Mouse (Mus musculus): ENCODE results near the gene H3f3a. TPM values are rescaled to one million over a fixed set of nuclear protein-coding genes. Genes with fewer than 3 reads are reported as not detected.
A peak's percentile ranks its signal among the peaks of the same experiment; 100 is the strongest.

Gene H3f3a
- total and polyA plus RNA-seq, 3 experiments = 571 to 1,420 (median 715) TPM

- no peak overlapping the region for H3K27ac ChIP-seq (ENCODE audit: insufficient read depth, low read depth)
- in situ Hi-C loops (cut with MboI; ENCODE audit: low pct_ligation_motif_present, low pct_unique_long_range_greater_than_20kb, low sequenced_read_pairs) = loop anchor here (25.0 kb wide), 1 partner anchor 512 kb away; the partner anchor contains the start of gene Psen2
- DNase-seq (ENCODE audit: extremely low read depth) = peak; percentile 34
- H3K36me3 ChIP-seq (replicated peaks in 1 of 2; ENCODE audit: control insufficient read depth in 1 of 2, insufficient read depth in 1 of 2, low read length in 1 of 2) = no peaks in the 10 kb centered on the region
- peaks cover 31% of the 10 kb centered on the region for H3K9me3 ChIP-seq (replicated peaks; ENCODE audit: low read length)
- TF ChIP-seq SIN3A (IDR thresholded peaks at IDR 0.05; ENCODE audit: low read length) (no peak), CTCF (conservative IDR thresholded peaks at IDR 0.05 in 1 of 2, IDR thresholded peaks at IDR 0.05 in 1 of 2; ENCODE audit: low read depth in 2 of 2, low read length in 2 of 2) (peak in 1 of 2 experiments; percentile 51; a peak in 3 of 4 replicates)
- no peak overlapping the region for H3K4me3 ChIP-seq (replicated peaks in 1 of 3; ENCODE audit: low read depth in 2 of 3, low read length in 2 of 3, poor library complexity in 1 of 3)
- no peak overlapping the region for H3K9ac ChIP-seq (ENCODE audit: insufficient read depth, low read depth)
- peaks cover 11 to 15% of the 10 kb centered on the region in 2 experiments for H3K4me1 ChIP-seq (ENCODE audit: control insufficient read depth in 1 of 2, insufficient read depth in 2 of 2)
- peaks cover 4% of the 10 kb centered on the region for H3K27me3 ChIP-seq (replicated peaks)
- H3K79me2 ChIP-seq (replicated peaks; ENCODE audit: control insufficient read depth, extremely low read depth, insufficient read depth, poor library complexity, severe bottlenecking) = no peaks in the 10 kb centered on the region
- no peak overlapping the region for H3K4me2 ChIP-seq (ENCODE audit: insufficient read depth, low read depth, poor library complexity, severe bottlenecking)
- dilution Hi-C loops (cut with MboI; ENCODE audit: extremely low pct_ligation_motif_present, extremely low pct_unique_long_range_greater_than_20kb, low sequenced_read_pairs) = no loop called here
Observed at GRCm38 (mm10) chr1:180774664-180775063, 39.1 kb downstream of the H3f3a start.

- Histone ChIP-seq H3K4me2 (ENCODE audit: insufficient read depth, low read depth, poor library complexity, severe bottlenecking) (no peak overlapping the region), H3K27ac (ENCODE audit: insufficient read depth, low read depth) (no peak overlapping the region), H3K4me1 (ENCODE audit: control insufficient read depth in 1 of 2, insufficient read depth in 2 of 2) (peaks cover 9 to 15% of the 10 kb centered on the region in 2 experiments), H3K9ac (ENCODE audit: insufficient read depth, low read depth) (no peak overlapping the region), H3K79me2 (replicated peaks; ENCODE audit: control insufficient read depth, extremely low read depth, insufficient read depth, poor library complexity, severe bottlenecking) (no peaks in the 10 kb centered on the region), H3K9me3 (replicated peaks; ENCODE audit: low read length) (peaks cover 17% of the 10 kb centered on the region), H3K27me3 (replicated peaks) (peaks cover 4% of the 10 kb centered on the region), H3K36me3 (replicated peaks in 1 of 2; ENCODE audit: control insufficient read depth in 1 of 2, insufficient read depth in 1 of 2, low read length in 1 of 2) (no peaks in the 10 kb centered on the region), H3K4me3 (replicated peaks in 1 of 3; ENCODE audit: low read depth in 2 of 3, low read length in 2 of 3, poor library complexity in 1 of 3) (no peak overlapping the region)
- in situ Hi-C loops (cut with MboI; ENCODE audit: low pct_ligation_motif_present, low pct_unique_long_range_greater_than_20kb, low sequenced_read_pairs) (loop anchor here (25.0 kb wide), 1 partner anchor 510 kb away; the partner anchor contains the start of gene Psen2), dilution Hi-C loops (cut with MboI; ENCODE audit: extremely low pct_ligation_motif_present, extremely low pct_unique_long_range_greater_than_20kb, low sequenced_read_pairs) (no loop called here)
- TF ChIP-seq MAX (IDR thresholded peaks at IDR 0.05; ENCODE audit: low read length) (no peak), NELFE (IDR thresholded peaks at IDR 0.05; ENCODE audit: low read depth, low read length) (no peak), JUN (IDR thresholded peaks at IDR 0.05; ENCODE audit: insufficient read depth, low read depth, low read length) (no peak), POLR2A (IDR thresholded peaks at IDR 0.05; ENCODE audit: low read depth, low read length) (no peak), NRF1 (IDR thresholded peaks at IDR 0.05; ENCODE audit: low read depth, low read length) (no peak)
- DNase-seq (ENCODE audit: extremely low read depth) = no peak
Observed at GRCm38 (mm10) chr1:180772291-180772690, 41.5 kb downstream of the H3f3a start.

- peaks cover 4% of the 10 kb centered on the region for H3K27me3 ChIP-seq (replicated peaks)
- H3K4me1 ChIP-seq (ENCODE audit: control insufficient read depth in 1 of 2, insufficient read depth in 2 of 2) = peaks cover 14 to 20% of the 10 kb centered on the region in 2 experiments
- no peak overlapping the region for H3K4me3 ChIP-seq (replicated peaks in 1 of 3; ENCODE audit: low read depth in 2 of 3, low read length in 2 of 3, poor library complexity in 1 of 3)
- TF ChIP-seq MYC (IDR thresholded peaks at IDR 0.05; ENCODE audit: low read depth, low read length) = no peak
- TF ChIP-seq POLR2AphosphoS2 (IDR thresholded peaks at IDR 0.05; ENCODE audit: low read depth, low read length) = no peak
- no peak for TF ChIP-seq CHD2 (IDR thresholded peaks at IDR 0.05; ENCODE audit: low read length)
- TF ChIP-seq RCOR1 (conservative IDR thresholded peaks at IDR 0.05; ENCODE audit: low read depth, low read length) = no peak
- TF ChIP-seq GABPA (IDR thresholded peaks at IDR 0.05; ENCODE audit: insufficient replicate concordance, low read depth, low read length) = no peak
- TF ChIP-seq KAT2A (IDR thresholded peaks at IDR 0.05; ENCODE audit: insufficient replicate concordance, low read length) = no peak
- no peak for TF ChIP-seq ETS1 (conservative IDR thresholded peaks at IDR 0.05; ENCODE audit: low read depth, low read length)
- TF ChIP-seq ZNF384 (IDR thresholded peaks at IDR 0.05; ENCODE audit: low read depth, low read length) = no peak
- TF ChIP-seq MAZ (IDR thresholded peaks at IDR 0.05; ENCODE audit: low read depth, low read length) = no peak
- TF ChIP-seq CTCF (conservative IDR thresholded peaks at IDR 0.05 in 1 of 2, IDR thresholded peaks at IDR 0.05 in 1 of 2; ENCODE audit: low read depth in 2 of 2, low read length in 2 of 2) = no peak
- H3K79me2 ChIP-seq (replicated peaks; ENCODE audit: control insufficient read depth, extremely low read depth, insufficient read depth, poor library complexity, severe bottlenecking) = no peaks in the 10 kb centered on the region
- in situ Hi-C loops (cut with MboI; ENCODE audit: low pct_ligation_motif_present, low pct_unique_long_range_greater_than_20kb, low sequenced_read_pairs) (loop anchor here (25.0 kb wide), 1 partner anchor 509 kb away; the partner anchor contains the start of gene Psen2), dilution Hi-C loops (cut with MboI; ENCODE audit: extremely low pct_ligation_motif_present, extremely low pct_unique_long_range_greater_than_20kb, low sequenced_read_pairs) (no loop called here)
- no peak overlapping the region for H3K4me2 ChIP-seq (ENCODE audit: insufficient read depth, low read depth, poor library complexity, severe bottlenecking)
- no peaks in the 10 kb centered on the region for H3K36me3 ChIP-seq (replicated peaks in 1 of 2; ENCODE audit: control insufficient read depth in 1 of 2, insufficient read depth in 1 of 2, low read length in 1 of 2)
- peaks cover 17% of the 10 kb centered on the region for H3K9me3 ChIP-seq (replicated peaks; ENCODE audit: low read length)
- no peak for DNase-seq (ENCODE audit: extremely low read depth)
- no peak overlapping the region for H3K27ac ChIP-seq (ENCODE audit: insufficient read depth, low read depth)
- no peak overlapping the region for H3K9ac ChIP-seq (ENCODE audit: insufficient read depth, low read depth)
Observed at GRCm38 (mm10) chr1:180771722-180772121, 42.0 kb downstream of the H3f3a start.

Measured in CH12.LX (cell line).